Mouse (Mus musculus): ENCODE data around the gene Smc3. TPM values are rescaled to one million over a fixed set of nuclear protein-coding genes. Genes with fewer than 3 reads are reported as not detected.
A peak's percentile ranks its signal among the peaks of the same experiment; 100 is the strongest.

The Smc3 gene
- polyA plus RNA-seq (2015; fragmentation: Nextera tagmentation; extraction: Ambion mirVana): 72.4 and 73.3 TPM in 2 replicates

- ATAC-seq (replicated peaks): peak; percentile 95
- Histone ChIP-seq H3K9ac (replicated peaks) (peak within 1 kb of the TSS; percentile 95), H3K27ac (replicated peaks) (peak within 1 kb of the TSS; percentile 99), H3K36me3 (peaks cover 6% of the 10 kb centered on the region; the same call in 1 of the 2 replicates), H3K4me1 (peaks cover 21% of the 10 kb centered on the region), H3K9me3 (no peaks in the 10 kb centered on the region), H3K27me3 (no peaks in the 10 kb centered on the region), H3K4me2 (replicated peaks) (peak within 1 kb of the TSS; percentile 90), H3K4me3 (peak within 1 kb of the TSS; percentile 94)
- under 1% methylated on average over 70 of the region's 70 CpGs for WGBS
Observed at GRCm38 (mm10) chr19:53599757-53600539, at the start of gene Smc3. TSS of gene Smc3 (plus strand) at chr19:53600398.

- no peaks in the 10 kb centered on the region for H3K27me3 ChIP-seq
- no peak for ATAC-seq (replicated peaks)
- H3K4me1 ChIP-seq: no peaks in the 10 kb centered on the region
- no peaks in the 10 kb centered on the region for H3K9me3 ChIP-seq
- no peaks in the 10 kb centered on the region for H3K36me3 ChIP-seq
- 79% methylated on average over 12 of the region's 12 CpGs for WGBS
- no peak overlapping the region for H3K9ac ChIP-seq (replicated peaks)
- no peak overlapping the region for H3K27ac ChIP-seq (replicated peaks)
- no peak overlapping the region for H3K4me3 ChIP-seq
- H3K4me2 ChIP-seq (replicated peaks): no peak overlapping the region
Observed at GRCm38 (mm10) chr19:53550972-53551371, 49.2 kb upstream of the Smc3 start.

GRCm38 (mm10) chr19:53552216-53552786, 47.9 kb upstream of the Smc3 start:
- Histone ChIP-seq H3K4me3 (no peak overlapping the region), H3K4me1 (0 out of 2 replicates have a peak, but pooled peaks cover 2% of the 10 kb centered on the region), H3K36me3 (no peaks in the 10 kb centered on the region), H3K27me3 (no peaks in the 10 kb centered on the region), H3K4me2 (replicated peaks) (no peak overlapping the region), H3K9ac (replicated peaks) (no peak overlapping the region), H3K9me3 (no peaks in the 10 kb centered on the region), H3K27ac (replicated peaks) (no peak overlapping the region)
- no peak for ATAC-seq (replicated peaks)
- 43% methylated on average over 10 of the region's 10 CpGs for WGBS

- Histone ChIP-seq H3K4me1 (0 out of 2 replicates have a peak, but pooled peaks cover 4% of the 10 kb centered on the region), H3K27ac (replicated peaks) (no peak overlapping the region), H3K9me3 (no peaks in the 10 kb centered on the region), H3K9ac (replicated peaks) (no peak overlapping the region), H3K4me3 (no peak overlapping the region), H3K4me2 (replicated peaks) (no peak overlapping the region), H3K27me3 (no peaks in the 10 kb centered on the region), H3K36me3 (no peaks in the 10 kb centered on the region)
- ATAC-seq (replicated peaks): no peak
- 61% methylated on average over 6 of the region's 6 CpGs for WGBS
Observed at GRCm38 (mm10) chr19:53552795-53553194, 47.4 kb upstream of the Smc3 start.

- no peak for ATAC-seq (replicated peaks)
- Histone ChIP-seq H3K36me3 (no peaks in the 10 kb centered on the region), H3K4me3 (no peak overlapping the region), H3K27me3 (no peaks in the 10 kb centered on the region), H3K4me1 (0 out of 2 replicates have a peak, but pooled peaks cover 4% of the 10 kb centered on the region), H3K9ac (replicated peaks) (no peak overlapping the region), H3K9me3 (no peaks in the 10 kb centered on the region), H3K4me2 (replicated peaks) (no peak overlapping the region), H3K27ac (replicated peaks) (no peak overlapping the region)
- 90% methylated on average over 11 of the region's 11 CpGs for WGBS
Observed at GRCm38 (mm10) chr19:53554402-53554801, 45.8 kb upstream of the Smc3 start.

- ATAC-seq (replicated peaks): no peak
- H3K9me3 ChIP-seq: no peaks in the 10 kb centered on the region
- 0 out of 2 replicates have a peak, but pooled peaks cover 4% of the 10 kb centered on the region for H3K4me1 ChIP-seq
- no peaks in the 10 kb centered on the region for H3K36me3 ChIP-seq
- H3K4me2 ChIP-seq (replicated peaks): no peak overlapping the region
- H3K27me3 ChIP-seq: no peaks in the 10 kb centered on the region
- no peak overlapping the region for H3K4me3 ChIP-seq
- no peak overlapping the region for H3K27ac ChIP-seq (replicated peaks)
- no peak overlapping the region for H3K9ac ChIP-seq (replicated peaks)
- WGBS: 84% methylated on average over 5 of the region's 5 CpGs
Observed at GRCm38 (mm10) chr19:53554981-53555616, 45.1 kb upstream of the Smc3 start.

GRCm38 (mm10) chr19:53556841-53557240, 43.4 kb upstream of the Smc3 start:
- 42% methylated on average over 6 of the region's 6 CpGs for WGBS
- H3K36me3 ChIP-seq: no peaks in the 10 kb centered on the region
- H3K9ac ChIP-seq (replicated peaks): no peak overlapping the region
- no peak overlapping the region for H3K27ac ChIP-seq (replicated peaks)
- H3K4me3 ChIP-seq: no peak overlapping the region
- ATAC-seq (replicated peaks): no peak
- H3K4me2 ChIP-seq (replicated peaks): no peak overlapping the region
- H3K27me3 ChIP-seq: no peaks in the 10 kb centered on the region
- 0 out of 2 replicates have a peak, but pooled peaks cover 4% of the 10 kb centered on the region for H3K4me1 ChIP-seq
- no peaks in the 10 kb centered on the region for H3K9me3 ChIP-seq

- ATAC-seq (replicated peaks): no peak
- H3K4me2 ChIP-seq (replicated peaks): no peak overlapping the region; the same call in 1 of the 2 replicates
- no peak overlapping the region for H3K4me3 ChIP-seq
- H3K27ac ChIP-seq (replicated peaks): no peak overlapping the region
- H3K4me1 ChIP-seq: 0 out of 2 replicates have a peak, but pooled peaks cover 4% of the 10 kb centered on the region
- no peak overlapping the region for H3K9ac ChIP-seq (replicated peaks)
- 47% methylated on average over 20 of the region's 20 CpGs for whole genome bisulfite sequencing
- no peaks in the 10 kb centered on the region for H3K36me3 ChIP-seq
- H3K9me3 ChIP-seq: no peaks in the 10 kb centered on the region
- H3K27me3 ChIP-seq: no peaks in the 10 kb centered on the region
Observed at GRCm38 (mm10) chr19:53557267-53557936, 42.8 kb upstream of the Smc3 start.

GRCm38 (mm10) chr19:53560436-53560835, 39.8 kb upstream of the Smc3 start:
- WGBS: 87% methylated on average over 3 of the region's 3 CpGs
- no peak overlapping the region for H3K27ac ChIP-seq (replicated peaks)
- H3K4me3 ChIP-seq: no peak overlapping the region
- no peak for ATAC-seq (replicated peaks)
- H3K4me1 ChIP-seq: 0 out of 2 replicates have a peak, but pooled peaks cover 4% of the 10 kb centered on the region
- no peak overlapping the region for H3K4me2 ChIP-seq (replicated peaks)
- H3K9me3 ChIP-seq: no peaks in the 10 kb centered on the region
- no peaks in the 10 kb centered on the region for H3K36me3 ChIP-seq
- H3K9ac ChIP-seq (replicated peaks): no peak overlapping the region
- H3K27me3 ChIP-seq: no peaks in the 10 kb centered on the region

- ATAC-seq (replicated peaks): no peak
- 63% methylated on average over 4 of the region's 4 CpGs for WGBS
- H3K27ac ChIP-seq (replicated peaks): no peak overlapping the region
- H3K27me3 ChIP-seq: no peaks in the 10 kb centered on the region
- no peak overlapping the region for H3K4me2 ChIP-seq (replicated peaks)
- no peak overlapping the region for H3K9ac ChIP-seq (replicated peaks)
- H3K4me1 ChIP-seq: 0 out of 2 replicates have a peak, but pooled peaks cover 5% of the 10 kb centered on the region
- no peak overlapping the region for H3K4me3 ChIP-seq
- no peaks in the 10 kb centered on the region for H3K9me3 ChIP-seq
- no peaks in the 10 kb centered on the region for H3K36me3 ChIP-seq
Observed at GRCm38 (mm10) chr19:53564174-53564573, 36.0 kb upstream of the Smc3 start.

GRCm38 (mm10) chr19:53565565-53566277, 34.5 kb upstream of the Smc3 start:
- no peaks in the 10 kb centered on the region for H3K27me3 ChIP-seq
- no peak for ATAC-seq (replicated peaks)
- 0 out of 2 replicates have a peak, but pooled peaks cover 5% of the 10 kb centered on the region for H3K4me1 ChIP-seq
- H3K4me2 ChIP-seq (replicated peaks): no peak overlapping the region
- no peak overlapping the region for H3K27ac ChIP-seq (replicated peaks)
- no peaks in the 10 kb centered on the region for H3K9me3 ChIP-seq
- WGBS: 94% methylated on average over 14 of the region's 14 CpGs
- H3K36me3 ChIP-seq: no peaks in the 10 kb centered on the region
- no peak overlapping the region for H3K9ac ChIP-seq (replicated peaks)
- no peak overlapping the region for H3K4me3 ChIP-seq
